Mouse (Mus musculus): Measurements from ENCODE around the gene Setd6.
A peak's percentile ranks its signal among the peaks of the same experiment; 100 is the strongest.

The Setd6 gene

DNA sequence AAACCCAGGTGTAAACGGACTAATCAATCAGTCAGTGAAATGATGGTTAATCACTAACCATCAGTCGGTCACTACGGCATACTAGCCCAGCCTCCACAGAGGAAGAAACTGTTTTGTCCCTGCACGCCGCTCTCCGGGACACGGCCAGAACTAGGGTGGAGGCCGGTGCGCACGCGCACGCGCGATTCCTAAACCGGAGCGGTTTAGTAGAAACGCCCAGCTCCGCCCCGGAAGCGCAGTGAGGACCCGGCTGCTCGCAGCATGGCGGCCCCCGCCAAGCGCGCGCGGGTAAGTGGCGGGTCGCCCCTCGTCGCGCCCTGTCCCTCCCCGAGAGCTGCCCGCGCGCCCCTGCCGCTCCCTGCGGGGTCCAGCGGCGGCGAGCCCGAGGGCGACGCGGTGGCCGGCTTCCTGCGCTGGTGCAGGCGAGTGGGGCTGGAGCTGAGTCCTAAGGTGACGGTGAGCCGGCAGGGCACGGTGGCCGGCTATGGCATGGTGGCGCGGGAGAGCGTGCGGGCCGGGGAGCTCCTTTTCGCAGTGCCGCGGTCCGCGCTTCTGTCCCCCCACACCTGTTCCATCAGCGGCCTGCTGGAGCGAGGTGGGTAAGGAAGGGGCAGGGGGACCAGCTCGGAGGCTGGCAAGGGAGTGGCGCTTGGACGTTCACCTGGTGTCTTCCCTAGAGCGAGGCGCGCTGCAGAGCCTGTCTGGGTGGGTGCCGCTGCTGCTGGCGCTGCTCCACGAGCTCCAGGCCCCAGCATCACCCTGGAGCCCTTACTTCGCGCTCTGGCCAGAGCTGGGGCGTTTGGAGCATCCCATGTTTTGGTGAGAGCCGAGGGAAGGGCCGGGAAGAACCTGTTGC is at the start of gene Setd6:
Setd6 (plus strand) TSS at position 206 of the 856 bp plus-strand sequence.
- peak; percentile 89 to 91 for DNase-seq

DNA sequence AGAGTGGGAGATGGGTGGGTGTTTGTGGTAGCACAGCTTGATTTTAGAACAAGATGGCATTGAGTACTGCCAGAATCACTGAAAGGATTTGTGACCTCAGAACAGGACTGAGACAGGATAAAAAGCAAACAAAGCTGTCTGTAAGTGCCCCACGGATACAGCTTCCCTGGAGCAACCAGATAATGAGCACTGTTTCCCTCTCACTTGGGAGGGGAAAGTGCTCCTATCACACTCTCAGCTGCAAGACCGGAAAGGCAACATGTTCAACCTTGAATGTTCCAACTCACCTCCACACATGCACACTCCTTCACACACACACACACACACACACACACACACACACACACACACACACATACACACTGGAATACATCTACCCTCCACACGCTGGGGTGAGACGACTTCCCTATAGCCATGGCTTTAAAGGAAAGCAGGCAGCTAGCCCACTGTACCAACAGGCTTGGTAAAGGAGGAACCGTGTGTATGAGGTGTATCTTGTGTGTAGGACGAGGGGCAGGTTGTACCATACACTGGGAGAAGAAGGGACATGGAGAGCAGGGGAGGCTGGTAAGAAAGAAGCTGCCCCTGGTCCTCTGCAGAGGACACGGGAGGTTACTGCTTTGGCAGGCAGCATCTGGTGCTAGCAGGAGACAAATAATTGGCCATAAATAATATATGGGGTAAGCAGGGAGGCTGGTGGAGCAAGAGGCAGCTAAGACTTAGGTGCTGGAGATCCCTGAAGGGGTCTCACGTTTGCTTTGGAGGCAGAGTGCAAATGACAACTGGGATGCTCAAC is 47.3 kb upstream of the Setd6 start:
- no peak for DNase-seq

DNA sequence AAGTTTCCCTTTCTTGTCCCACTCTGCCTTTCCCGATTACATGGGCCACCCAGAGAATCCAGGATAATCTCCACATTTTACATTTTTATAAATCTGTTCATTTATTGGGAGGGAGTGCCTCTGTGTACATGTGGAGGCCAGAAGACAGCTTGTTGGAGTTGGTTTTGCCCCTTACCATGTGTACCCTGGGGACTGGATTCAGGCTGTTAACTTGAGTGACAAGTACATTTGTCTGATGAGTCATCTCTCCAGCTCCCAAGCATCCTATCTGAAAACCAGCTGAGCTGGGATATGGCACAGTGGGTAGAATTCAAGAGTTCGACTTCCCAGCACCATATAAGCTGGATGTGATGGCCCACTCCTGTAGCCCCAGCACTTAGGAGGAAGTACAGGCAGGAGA is 45.7 kb upstream of the Setd6 start:
- DNase-seq, result no peak

DNA sequence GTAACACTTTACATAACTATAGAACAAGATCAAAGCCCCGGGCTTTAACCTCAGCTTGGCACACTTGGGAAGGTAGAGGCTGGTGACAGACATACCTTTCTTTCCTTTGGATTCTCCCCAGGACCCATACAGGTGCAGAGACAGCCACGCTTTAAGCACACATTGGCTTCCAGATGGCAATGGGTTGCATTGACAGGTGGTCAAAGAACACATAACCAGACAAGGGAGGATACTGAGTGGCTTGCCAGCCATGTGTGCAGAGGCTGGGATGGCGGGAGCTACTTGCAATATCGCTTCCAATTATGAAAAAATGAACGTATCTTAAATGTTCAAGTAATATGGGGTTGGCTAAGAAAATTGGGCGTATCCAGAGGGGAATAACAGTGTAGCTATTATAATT is 43.8 kb upstream of the Setd6 start:
- DNase-seq, result no peak

DNA sequence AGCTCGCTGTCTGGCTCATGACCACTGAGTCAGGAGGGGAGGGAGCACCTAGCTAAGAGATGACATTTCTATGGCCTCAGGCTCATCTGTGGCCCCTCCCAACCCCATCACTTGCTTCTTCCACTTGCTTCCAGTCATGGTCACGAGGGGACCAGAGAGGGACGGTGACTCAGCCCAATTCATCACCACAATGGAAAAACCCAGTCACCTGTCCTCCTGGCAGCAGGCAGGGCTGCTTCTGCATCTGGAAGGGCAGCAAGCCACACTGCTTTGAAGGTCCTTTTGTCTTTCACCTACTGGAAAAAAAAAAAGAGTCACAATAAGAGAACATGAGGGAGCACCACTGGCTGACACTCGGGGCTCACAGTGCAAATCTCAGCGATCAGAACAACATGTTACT is 42.9 kb upstream of the Setd6 start:
- no peak for DNase-seq

DNA sequence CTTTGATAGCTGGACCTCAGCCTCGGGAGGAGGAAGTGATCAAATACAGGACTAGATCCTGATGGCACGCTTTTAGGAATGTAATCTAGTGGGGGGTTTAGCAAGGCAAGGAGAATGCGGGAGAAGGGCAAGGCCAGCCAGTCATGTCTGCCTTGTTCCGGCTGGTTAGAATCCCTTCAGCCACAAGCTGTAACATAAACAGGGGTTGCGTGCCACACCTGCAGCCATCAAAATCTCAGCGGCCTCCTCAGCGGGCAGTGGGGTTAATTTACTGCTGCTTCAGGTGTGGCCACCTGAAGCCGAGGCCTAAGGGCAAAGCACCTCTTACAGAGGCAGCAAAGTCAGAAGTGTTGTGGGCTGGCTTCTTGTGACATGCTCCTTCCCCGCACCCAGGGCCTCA is 39.0 kb upstream of the Setd6 start, which contains the start of gene Ndrg4:
Ndrg4 (plus strand) TSS at position 350 of the 400 bp plus-strand sequence.
- no peak for DNase-seq

DNA sequence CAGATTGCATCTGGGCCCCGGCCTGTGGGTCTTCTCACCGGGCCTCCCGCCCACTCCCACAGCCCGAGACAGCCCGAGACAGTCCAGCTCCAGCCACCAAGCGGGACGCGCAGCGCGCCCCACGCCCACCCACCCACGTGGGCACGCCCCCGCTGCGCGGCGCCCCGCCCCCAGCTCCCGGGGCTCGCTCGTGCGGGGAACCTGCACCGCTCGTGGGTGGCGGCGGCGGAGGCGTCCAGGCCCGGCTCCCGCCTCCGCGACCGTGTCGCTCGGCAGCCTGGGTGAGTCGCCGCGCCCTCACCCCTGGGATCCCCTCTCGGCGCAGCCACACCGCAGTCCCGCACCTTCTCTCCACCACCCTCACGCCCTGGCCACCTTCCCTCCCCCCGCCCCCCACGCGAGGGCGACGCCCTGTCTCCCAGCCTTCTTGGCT is 38.1 kb upstream of the Setd6 start:
- peak; percentile 38 to 48 for DNase-seq

DNA sequence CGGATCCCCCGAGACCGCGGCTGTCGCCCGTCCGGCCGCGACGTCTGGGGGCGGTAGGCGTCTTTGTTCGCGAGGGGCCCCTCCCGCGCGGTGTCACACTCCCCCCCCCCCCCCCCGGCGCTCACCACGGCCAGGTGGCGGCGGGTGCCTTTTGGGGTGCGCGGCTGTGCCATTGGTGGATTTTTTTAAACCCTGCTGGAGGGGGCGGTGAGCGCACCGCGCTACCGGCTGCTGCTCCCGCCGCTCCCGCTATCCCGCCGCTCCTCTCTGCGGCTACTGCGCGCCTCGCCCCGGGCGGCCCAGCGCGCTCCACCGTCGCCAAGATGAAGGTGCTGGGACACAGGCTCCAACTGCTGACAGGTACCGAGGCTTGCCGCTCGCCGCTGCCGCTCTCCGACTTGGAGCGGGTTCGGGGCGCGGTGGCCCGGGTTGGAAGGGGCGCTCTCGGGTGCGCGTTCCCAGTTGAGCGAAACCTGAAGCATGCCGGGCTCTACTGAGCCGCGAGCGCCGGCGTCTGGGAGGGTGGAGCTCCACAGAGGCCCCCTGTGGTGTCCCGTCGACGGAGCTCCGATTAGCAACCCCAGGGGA is 37.6 kb upstream of the Setd6 start:
- peak; percentile 55 to 56 for DNase-seq

DNA sequence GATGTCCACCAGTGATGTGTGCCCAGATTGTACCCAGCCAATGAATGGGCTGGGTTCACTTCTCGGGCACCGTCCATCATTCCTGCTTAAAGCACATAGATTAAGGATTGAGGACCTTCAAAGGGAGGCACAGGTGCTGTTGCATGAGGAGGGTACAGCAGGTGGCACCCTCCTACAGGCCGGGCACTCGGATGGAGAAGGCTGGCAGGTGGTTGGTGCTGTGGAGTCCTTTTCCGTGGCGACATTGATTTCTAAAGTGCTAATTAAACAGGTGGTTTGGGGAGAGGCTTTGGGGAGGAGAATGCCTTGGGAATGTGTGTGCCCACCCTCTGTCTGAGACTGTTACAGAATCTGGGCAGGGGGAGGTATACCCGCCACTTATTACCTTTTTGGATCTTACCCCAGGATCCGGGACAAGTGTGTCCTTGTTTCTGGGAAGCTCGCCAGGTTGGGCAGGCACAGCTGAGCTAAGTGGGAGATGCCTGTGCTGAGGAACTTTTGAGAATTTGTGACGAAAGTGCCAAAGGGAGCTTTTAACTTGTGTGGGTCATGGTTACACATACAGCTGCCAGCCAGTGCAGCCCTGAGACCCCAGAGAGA is 27.5 kb upstream of the Setd6 start:
- peak in 1 of 2 experiments; percentile 53 for DNase-seq

DNA sequence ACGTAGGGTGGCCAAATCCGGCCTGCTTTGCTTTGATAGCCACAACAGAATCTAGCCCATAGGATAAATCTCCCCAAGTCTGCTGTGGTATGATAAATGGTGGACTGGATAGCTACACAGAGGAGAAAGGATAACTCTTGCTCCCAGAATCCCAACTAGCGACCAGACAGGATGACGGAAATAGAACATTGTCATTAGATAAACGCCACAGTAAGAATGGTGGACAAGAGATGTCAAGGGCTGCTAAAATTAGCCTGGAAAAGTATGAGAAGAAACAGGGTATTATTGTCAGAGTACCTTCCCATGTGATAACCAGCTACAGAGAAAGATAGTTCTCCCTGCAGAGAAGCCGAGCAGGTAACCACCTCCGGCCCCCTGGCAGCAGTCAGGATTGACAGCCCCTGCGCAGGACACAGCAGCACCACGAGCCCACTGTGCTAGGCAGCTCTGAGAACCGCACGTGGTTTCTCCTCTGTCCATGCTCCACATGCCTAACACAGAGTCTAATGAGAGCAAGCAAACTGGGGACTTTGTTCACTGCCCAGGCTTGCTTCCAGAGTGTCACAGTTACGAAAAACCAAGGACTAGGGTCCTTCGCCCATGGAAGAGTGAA is 24.6 kb upstream of the Setd6 start:
- no peak for DNase-seq

DNA sequence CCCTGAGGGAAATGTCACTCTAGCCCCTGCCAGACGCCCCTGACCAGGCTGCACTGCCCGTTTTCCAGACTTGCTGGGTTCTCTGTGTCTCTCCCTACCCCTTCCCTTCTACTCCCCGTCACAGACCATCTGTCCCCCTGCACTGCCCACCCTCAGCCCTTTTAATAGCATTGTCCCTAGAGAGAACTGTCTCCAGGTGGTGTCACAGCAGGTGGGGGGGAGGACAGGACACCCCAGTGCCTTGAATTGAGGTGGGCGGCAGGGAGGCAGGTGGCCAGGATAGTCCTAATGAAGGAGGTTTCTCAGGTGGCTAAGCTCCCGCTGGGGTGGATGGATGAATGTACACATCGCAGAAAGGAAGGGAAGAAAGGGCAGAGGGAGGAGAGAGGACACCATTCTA is 21.1 kb upstream of the Setd6 start:
- peak in 1 of 2 experiments; percentile 48 for DNase-seq

DNA sequence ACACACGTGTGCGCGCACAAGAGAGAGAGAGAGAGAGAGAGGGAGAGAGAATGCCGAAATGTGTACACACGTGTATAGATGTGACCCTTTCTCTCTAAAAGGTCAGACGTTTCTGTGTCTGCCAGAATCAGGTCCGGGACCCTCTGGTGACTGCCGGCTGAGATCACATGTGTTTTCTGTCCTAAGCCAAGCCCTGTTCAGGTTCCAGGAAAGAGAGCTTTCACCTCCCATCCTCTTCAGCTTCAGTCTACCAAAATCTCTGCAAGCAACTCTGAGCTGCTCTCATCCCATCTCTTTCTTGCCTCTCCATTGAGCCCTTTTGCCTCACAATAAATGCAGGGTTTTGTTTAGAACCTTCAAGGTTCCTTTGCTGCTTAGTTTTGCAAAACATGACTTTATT is 19.0 kb upstream of the Setd6 start:
- DNase-seq, result no peak

DNA sequence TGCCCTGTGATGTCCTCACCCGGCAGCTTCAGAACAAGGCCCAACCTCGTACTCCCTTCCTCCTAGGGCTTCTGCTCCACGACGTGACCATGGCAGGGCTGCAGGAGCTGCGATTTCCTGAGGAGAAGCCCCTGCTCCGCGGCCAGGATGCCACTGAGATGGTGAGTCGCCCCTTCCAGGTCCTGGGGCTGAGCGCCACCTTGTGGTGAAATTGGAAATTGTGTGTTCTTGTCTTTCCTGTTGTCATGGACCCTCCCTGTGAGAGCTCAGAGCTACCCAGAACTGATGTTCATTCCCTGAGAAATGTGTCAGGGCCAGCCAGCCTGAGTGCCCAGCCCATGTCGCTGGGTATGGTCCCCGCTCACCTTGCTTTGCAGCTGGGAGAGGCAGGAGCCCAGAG is 18.6 kb upstream of the Setd6 start:
- DNase-seq, result peak; percentile 96 to 98

DNA sequence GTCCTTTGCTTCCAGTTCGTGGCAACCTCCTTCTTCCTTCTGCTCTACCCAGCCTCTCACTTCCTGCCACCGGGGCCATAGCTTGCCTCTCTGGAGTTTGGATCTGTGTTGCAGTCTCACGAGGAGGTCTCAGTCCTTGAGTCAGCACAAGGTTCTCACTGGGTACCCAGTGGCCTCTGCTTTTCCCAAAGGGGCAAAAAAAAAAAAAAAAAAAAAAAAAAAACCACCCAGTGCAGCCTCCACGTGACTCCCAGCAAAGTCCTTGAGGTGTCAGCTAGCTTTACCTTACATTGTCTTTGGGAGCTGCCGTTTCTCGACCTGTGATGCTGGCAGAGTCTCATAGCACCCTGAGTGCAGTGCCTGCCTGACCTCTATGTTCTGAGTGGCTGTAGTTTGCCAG is 17.5 kb upstream of the Setd6 start:
- no peak for DNase-seq

DNA sequence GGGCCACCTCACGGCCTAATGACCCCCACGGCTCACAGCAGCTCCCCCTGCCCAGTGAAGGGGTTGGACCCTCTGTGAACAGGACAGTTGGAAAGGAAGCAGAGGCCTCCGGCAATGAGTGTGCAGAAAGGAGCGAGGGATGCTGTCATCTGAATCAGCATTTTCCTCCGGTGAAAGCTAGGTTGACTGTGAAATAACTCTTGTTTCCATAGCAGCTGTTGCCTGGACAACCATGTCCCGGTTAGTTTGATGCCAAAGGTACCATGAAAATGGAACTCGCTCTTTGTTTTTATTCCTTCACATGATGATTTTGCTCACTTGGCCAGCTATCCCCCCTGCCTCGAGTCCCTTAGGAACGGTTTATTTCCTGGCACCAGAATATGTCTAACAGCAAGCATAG is 15.4 kb upstream of the Setd6 start:
- peak; percentile 65 to 72 for DNase-seq

DNA sequence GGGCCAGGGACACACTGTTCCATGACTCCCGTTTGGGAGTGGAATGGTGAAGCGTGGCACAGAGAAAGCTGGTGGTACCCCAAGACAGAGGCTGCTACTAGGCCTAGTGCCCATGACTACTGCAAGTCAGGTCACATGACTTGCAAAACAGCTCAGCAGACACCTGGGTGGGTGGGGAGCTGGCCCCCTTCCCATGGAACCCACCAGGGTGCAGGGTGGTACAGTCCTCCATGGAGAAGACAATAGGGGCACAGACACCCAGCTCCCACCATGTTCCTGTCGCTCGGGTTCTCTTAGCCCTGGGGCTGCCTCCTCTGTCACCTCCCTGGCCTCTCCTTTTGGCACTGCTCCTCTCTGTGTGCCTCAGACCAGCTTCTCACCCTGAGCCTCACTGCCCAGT is 13.9 kb upstream of the Setd6 start:
- no peak for DNase-seq

DNA sequence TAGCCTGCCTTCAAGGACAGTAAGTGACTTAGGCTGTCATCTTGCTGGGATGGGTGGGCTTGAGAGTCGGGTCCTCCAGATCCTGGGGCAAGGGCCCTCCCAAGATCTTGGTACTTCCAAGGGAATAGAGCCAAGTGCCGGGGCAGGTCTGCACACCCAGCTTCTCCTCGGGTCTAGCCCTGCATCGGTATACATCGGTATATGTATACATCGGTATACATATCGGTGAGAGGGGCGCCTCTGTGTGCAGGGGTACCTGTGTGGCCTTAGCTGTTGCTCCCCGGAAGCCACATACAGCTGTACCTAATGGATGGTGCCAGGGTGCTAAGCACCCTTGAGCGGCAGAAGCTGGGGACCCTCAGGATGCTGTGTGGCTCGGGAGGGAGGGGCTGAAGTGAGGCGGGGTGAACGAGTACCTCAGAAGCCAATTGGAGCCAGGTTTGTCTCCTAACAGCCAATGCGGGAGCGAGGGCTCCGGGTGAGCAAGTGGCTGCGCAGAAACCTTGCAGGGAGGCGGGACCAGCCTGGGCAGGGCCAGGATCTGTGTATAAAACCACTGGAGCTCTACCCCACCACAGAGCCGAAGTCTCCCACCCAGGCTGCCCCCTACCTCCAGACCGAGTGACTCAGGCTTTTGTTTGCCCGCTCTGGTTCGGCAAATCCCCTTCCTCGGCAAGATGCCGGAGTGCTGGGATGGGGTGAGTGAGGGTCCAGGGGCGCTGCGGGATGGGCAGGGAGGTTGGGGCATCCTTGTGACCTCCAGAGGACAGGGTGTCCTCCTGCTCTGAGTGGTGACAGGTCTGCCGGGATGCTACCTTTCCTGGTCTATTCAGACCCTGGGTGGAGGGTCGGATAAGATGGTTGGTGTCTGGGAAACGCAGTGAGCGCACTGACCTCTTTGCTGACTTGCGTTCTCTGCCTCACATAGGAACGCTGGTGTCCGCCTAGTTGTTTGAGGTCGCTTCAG is 12.9 kb upstream of the Setd6 start:
- DNase-seq, result peak; percentile 95 to 97

DNA sequence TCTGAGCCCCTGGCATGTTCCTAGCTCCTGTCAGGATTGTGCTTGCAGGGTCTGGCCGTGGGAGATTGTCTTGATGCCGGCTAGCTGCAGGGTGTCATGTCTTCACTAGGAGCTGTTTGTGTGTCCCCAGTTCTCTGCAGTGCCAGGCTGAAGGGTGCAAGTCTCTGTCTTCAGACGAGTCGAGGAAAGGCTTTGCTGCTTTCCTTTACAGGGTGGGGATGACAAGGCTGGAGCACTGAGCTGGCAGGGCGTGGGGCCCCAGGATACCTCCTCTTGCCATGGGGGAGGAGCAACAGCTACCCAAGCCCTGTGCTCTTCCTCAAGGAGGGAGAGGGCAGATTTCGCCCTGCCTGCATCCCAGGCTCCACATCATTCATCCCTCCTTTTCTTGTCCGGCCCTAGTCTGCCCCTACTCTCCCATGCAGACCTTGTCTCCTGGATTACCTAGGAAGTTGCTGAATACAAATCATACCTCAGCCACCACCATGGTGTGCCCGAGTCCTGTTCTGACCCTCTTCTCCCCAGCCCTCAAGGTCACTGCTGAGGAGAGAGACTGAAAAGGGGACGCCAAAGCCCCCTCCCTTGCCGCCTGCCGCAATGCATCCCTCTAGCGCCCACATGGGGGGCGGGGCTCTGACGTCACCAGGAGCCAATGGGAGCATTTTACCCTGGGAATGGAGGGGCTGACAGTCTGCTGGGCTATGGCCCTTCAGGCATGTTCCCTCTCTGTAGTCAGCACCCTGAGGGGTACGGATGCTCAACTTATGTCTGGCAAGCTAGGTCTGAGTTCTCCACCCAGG is 12.0 kb upstream of the Setd6 start:
- DNase-seq, result peak; percentile 97

DNA sequence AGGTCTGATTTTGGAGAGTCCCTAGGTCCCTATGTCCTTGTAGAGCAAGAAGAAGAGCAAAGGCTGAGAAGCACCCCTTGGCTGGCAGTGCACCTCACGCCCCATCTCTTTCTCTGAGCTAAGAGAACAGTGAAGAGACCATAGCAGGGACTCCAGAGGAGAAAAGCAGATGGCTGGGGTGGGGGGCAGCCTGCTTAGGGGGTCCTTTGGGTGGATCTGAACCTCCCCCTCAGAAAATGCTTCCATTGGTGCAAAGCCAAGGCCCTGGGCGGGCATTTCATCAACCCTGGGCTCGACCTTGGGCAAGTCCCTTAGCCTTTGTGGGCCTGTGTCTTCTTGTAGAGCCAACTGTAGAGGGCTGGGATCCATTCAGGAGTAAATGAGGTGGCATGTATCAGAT is 11.1 kb upstream of the Setd6 start:
- no peak for DNase-seq

DNA sequence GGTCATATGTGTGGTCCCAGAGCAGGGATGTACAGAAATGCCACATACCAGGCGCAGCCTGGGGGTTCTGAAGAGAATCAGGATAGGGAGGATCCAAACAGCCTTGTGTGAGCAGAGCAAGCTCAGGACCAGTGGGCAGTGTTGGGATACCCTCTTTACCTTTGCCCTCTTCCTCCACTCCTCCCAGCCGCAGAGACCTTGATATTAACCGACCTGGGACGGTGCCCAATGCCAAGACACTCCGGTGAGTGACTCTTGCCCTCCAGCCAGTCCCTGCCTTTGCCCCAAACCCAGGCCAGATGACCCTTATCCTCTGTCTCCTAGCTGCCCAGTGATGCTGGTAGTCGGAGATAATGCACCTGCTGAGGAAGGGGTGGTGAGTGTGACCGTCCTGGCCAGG is 6.1 kb upstream of the Setd6 start:
- DNase-seq, result no peak

DNA sequence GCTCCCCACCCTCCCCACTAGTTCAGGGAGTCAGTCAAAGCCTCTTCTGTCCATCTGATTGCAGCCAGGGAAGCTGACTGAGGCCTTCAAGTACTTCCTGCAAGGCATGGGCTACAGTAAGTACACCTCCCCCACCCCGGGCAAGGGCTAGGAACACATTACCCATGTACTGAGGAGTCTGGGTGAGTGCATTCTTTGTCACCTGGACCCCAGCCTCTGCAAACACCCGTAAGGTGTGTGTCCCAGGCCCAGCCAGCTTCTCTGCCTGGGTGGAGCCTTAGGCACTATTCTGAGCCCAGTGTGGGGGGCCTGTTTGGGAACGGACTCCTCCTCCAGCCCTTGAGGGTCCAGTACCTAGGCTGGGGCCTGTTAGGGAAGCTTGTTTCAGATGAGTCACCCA is 4.7 kb upstream of the Setd6 start:
- DNase-seq, result no peak

Data from cerebellum, postnatal 10 days (tissue).